Mouse (Mus musculus) common myeloid progenitor, adult 5-6 weeks (primary cell): ENCODE data around the gene Rad9b. TPM values are rescaled to one million over a fixed set of nuclear protein-coding genes. Genes with fewer than 3 reads are reported as not detected.
A peak's percentile ranks its signal among the peaks of the same experiment; 100 is the strongest.
"Not testable (repeated sequence)": the region's sequence is repeated elsewhere in the genome, so short reads cannot be mapped to it uniquely, and the experiment has no call there.

Experiments used
- ATAC-seq: replicated peaks from 2 replicates; pipeline ENCODE4 v1.8.0; 2016; ENCODE audit warnings: low read depth, mild to moderate bottlenecking, moderate TSS enrichment, inconsistent platforms; ENCODE audit not compliant: poor library complexity, severe bottlenecking
- total RNA-seq: library from RNA; stranded (forward); fragments of 200-1000, 187-1606 nt; gene quantifications from 2 replicates; pipeline ENCODE4 v1.2.3, GENCODE M21; 2017

Gene Rad9b
- total RNA-seq, 1 experiment from 2014 or later = 11.6 TPM

GRCm38 (mm10) chr5:122372192-122372769 is 18.2 kb upstream of the Rad9b start, which contains the start of gene Fam216a:
Gene Fam216a (minus strand): TSS chr5:122372364.
- peak; percentile 94 for ATAC-seq

- ATAC-seq = peak; percentile 50
Observed at GRCm38 (mm10) chr5:122371591-122372191, 17.7 kb upstream of the Rad9b start, which contains the start of gene Gpn3. Gene Gpn3 (plus strand): TSS chr5:122371876.

DNA sequence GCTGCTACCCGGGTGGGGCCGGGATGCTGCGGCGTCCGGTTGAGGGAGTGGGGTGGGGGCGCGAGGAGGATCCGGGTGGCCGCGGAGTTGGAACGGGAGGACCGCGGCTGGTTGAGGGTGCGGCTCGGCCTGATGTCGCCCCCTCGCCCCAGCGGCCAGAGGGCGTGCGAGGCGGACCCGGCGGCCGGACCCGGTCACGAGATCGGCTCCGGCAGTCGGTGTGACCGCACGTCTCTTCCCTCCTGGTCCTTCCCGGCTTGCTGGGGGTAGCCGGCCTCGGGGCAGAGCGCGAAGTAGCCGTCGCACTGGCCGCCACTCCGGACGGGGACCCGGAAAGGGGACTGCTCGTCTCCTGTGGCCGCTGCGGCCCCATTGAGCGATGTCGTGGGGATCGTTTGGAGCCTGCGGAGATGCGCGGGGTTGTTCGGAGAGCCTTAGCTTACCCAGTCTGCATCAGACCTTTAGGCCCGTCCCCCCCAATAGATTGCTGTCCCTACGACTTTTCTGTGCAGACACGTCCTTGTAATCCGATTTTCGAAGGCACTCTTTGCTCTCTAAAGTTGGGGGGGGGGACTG is 547 bp upstream of the Rad9b start:
- peak; percentile 35; the same call in 1 of the 2 replicates for ATAC-seq

DNA sequence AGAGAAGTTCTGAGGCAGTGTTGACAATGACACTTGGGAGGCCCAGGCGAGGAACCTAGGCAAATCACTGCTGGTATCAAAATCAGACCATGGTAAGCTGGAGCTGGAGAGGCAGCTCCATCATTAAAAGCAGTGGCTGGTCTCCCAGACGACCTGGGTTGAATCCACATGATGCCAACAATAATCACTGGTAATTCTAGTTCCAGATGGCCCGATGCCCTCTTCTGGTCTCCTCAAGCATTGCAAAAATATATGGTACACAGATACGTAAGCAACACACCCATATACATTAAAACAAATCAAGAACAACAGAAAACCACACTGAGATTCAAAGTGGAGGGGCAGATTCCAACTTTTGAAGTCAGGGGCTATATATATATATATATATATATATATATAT is 8.3 kb downstream of the Rad9b start:
- ATAC-seq = no peak

DNA sequence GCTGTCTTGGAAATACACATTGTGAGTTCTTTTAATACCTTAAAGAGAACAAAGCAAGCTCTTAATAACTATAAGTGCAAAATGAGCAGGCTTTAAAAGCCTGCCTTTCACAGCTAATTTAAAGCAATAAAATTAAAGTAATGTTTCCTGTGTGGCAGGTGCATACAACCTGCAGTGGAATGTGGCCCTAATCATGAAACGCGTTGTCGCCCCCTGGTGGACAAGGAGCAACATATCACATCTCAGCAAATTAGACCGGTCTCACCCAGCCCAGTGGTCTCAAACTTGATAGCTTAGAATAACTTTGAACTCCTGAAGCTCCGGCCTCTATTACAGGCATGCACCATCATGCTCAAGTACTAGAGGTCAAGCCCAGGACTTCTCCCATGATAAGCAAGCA is 9.8 kb downstream of the Rad9b start:
- peak; percentile 90 for ATAC-seq

GRCm38 (mm10) chr5:122343768-122344167 is 10.3 kb downstream of the Rad9b start:
- peak; percentile 58 for ATAC-seq

DNA sequence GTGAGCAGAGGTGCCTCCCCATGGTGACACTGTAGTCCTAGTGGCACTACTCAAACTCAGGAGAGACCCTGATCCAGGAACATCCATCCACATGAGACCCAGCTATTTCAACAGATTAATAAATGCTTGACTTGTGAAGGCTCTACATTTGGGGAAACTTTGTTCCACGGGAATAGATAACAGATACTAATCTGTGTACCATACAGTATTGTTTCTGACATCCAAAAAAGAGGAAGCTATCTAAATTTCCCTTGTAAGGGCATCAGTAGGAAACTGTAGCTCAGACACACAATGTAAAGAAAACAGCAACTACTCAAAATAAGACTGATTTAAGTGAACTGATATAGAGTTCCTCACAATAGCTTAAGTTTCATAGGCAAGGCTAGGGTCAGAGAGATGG is 11.2 kb downstream of the Rad9b start:
- 0 out of 2 replicates have a peak, but pooled peaks have one; percentile 21 for ATAC-seq

DNA sequence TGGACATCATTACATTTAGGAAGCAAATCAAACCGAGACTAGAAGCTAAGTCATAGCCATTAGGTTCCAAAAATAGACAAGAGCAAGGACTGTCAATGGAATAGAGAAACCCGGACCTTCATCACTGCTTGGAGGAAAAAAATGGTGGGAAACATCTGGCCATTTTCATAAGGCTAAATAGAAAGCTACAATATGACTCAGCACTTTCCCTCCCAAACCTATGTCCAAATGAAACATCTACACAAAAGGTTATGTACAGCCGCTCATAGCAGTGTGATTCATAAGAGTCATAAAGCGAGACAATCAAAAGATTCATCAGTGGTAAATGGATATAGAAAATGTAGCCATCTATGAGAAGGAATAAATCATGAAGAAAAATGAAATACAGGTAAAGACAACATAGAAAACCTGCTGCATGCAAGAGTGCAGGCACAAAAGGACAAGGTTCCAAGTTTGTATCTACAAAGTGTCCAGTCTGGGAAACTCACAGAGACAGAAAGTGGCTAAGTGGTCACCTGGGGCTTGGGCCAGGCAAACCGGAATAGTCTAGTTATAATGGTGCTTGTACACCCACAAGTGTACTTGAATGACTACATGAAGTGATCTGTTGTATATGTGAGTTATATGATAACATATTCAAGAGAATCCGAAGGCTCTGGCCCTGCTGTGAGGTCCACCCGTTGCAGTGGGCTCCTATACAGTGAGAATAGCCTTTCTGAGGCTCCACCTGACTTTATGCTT is 17.3 kb downstream of the Rad9b start:
- ATAC-seq = no peak

GRCm38 (mm10) chr5:122334682-122335081 is 19.4 kb downstream of the Rad9b start:
- ATAC-seq = 0 out of 2 replicates have a peak, but pooled peaks have one; percentile 15

DNA sequence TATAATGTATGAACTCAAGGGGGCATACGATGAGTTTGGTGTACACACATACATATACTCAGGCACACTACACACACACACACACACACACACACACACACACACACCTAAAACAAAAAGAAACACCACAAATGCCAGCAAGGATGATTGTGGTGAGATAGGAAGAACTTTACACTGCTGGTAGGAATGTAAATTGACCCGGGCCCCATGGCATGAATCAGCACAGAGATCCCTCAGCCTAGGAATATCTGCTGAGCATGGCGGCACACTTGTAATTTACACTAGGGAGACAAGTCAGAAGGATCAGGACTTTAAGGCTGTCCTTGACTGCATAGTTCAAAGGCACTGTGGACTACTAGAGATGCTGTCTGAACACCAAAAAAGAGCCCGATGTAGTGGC is 23.8 kb downstream of the Rad9b start:
- ATAC-seq = no peak

DNA sequence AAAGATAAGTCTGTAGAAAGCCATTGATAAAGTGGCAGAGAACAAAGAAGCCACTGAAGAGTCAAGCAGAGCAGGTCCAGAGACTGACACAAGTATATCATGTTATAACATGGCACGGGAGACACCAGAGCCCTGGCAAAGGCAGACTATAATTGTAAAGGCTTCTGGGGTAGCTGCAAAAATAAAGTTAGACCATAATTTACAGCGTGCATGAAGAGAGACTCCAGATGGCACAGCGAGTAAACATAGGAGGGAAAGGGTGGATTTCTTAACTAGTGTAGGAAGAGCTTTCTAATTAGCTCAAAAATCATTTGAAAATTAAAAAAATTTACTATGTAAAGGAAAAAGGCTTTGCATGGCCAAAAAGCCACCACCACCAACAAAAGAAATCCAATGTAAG is 26.8 kb downstream of the Rad9b start:
- ATAC-seq = no peak

- no peak for ATAC-seq
Observed at GRCm38 (mm10) chr5:122325477-122325876, 28.6 kb downstream of the Rad9b start.

GRCm38 (mm10) chr5:122324608-122325431 is 29.2 kb downstream of the Rad9b start:
- no peak for ATAC-seq

DNA sequence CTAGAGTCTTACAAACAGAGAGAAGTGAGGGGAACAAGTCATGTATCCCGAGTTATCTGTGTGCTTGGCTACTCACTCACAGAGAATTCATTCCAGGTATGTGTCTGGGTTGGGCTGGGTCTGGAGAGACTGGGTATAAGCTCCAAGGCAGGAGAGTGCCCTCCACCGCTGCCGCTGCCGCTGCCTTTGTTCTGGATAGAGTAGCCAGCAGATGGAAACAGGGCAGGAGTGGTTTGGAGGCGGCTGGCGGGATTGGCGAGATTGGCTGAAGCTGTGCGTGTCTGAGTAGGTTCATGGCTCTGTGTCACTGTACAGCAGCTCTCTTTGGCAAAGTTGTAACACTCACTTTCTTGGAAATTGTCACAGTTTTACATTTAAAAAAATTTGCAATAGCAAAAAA is 30.5 kb downstream of the Rad9b start:
- no peak for ATAC-seq

DNA sequence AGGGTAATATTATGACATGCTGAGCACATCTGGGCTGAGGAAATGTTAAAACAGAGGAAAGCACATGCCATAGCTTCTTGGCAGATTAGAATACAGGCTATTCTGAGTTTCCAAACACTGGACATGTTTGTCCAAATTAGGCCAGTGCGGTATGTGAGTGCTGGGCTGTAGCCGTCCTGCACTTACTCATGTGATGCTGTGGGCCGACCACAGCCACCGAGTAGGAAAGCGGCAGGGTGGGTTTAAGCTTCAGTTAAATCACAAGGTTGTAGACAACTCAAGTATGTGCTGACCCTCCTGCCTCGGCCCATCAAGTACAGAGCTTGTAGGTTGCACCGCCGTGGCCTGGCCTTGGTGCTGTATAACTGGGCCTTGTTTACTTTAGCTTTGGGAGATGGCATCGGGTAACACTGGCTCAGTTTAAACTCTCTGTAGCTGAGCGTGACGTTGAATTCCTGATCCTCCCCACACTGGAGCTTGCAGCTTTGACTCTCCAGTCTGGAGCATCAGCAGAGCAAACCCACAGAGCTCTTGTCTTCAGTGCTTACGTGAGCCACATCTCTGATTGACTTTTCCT is 33.7 kb downstream of the Rad9b start:
- no peak for ATAC-seq

GRCm38 (mm10) chr5:122319474-122320204 is 34.4 kb downstream of the Rad9b start:
- no peak for ATAC-seq

- ATAC-seq = not testable (repeated sequence)
Observed at GRCm38 (mm10) chr5:122318976-122319375, 35.1 kb downstream of the Rad9b start.

- ATAC-seq = peak; percentile 67
Observed at GRCm38 (mm10) chr5:122318100-122318499, 35.9 kb downstream of the Rad9b start.
